In the genomic region with DNA sequence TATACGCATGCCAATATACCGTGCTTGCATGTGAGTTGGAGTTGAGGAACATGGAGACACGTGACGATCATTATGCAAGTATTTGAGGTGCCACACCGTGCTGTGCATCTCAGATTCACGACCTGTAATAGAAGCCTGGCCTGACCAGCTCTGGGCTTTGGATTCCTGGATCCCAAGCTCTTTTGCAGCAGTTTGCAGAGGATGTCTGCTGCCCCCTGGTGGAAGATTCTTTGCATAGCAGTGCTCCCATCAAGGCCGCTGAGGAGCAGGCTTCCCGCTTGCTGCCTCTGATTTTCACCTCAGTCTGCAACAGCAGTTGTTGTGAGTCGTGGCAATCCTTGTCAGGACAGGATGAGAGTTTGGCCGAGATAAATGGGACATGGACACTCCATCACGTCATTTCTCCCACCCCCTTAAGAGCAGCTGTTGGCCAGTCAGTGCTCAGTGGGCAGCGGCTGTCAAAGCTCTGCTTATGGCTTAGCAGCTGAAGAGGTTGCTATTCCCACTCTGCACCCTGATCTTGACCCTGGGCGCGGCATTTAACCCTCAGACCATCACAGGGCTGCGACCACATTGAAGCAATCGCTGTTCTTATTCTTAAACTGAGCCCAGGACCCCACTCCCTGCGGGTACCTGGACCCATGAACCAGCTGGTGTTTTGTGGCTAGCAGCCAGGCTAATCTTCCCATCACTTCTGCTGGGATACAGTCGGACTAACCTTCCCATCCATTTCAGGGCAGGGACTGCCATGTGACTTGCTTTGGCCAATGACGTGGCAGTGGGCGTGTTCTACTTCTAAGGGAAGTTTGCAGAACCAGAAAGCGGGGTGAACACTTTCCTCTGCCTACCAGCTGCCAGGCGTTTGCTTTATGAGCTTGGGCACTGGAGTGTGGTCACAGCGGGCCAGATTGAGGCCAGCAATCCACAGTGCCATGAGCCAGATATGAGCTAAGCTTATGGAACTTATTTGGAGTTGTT, we compare ENCODE assay signal across 8 mouse cellular contexts.
DNase-seq lines count a peak whose midpoint lies in the region; ATAC-seq and TF ChIP-seq lines count a peak whose summit lies in the region.

No protein-coding gene starts in this region.

- TF ChIP-seq CTCF in C2C12 (IDR thresholded peaks at IDR 0.05; ENCODE audit: control insufficient read depth, insufficient read depth, insufficient read length), result peak; percentile 82
- peak; percentile 94 for TF ChIP-seq CTCF in bone marrow macrophage, adult 2 months (IDR thresholded peaks at IDR 0.05; ENCODE audit: low read depth, low read length)
- peak; percentile 73 for TF ChIP-seq CTCF in embryonic fibroblast, embryonic 13.5 days (IDR thresholded peaks at IDR 0.05; ENCODE audit: borderline replicate concordance, insufficient read depth, low read length)

- H3K36me3 ChIP-seq in C2C12 (ENCODE audit: control insufficient read depth, insufficient read depth), result no peaks in the 10 kb centered on the region
- H3K36me3 ChIP-seq in kidney, embryonic 14.5 days (ENCODE audit: control insufficient read depth, insufficient read depth, low read length), result no peaks in the 10 kb centered on the region
- H3K36me3 ChIP-seq in limb, embryonic 13.5 days, result no peaks in the 10 kb centered on the region

- H3K4me3 ChIP-seq in C2C12 (ENCODE audit: insufficient read depth, poor library complexity, severe bottlenecking), result no peak overlapping the region
- no peak overlapping the region for H3K4me3 ChIP-seq in bone marrow macrophage, adult 2 months (ENCODE audit: insufficient read depth, low read length)
- no peak overlapping the region for H3K4me3 ChIP-seq in embryonic fibroblast, embryonic 13.5 days (ENCODE audit: insufficient read depth, low read length)
- H3K4me3 ChIP-seq in kidney, embryonic 14.5 days (ENCODE audit: low read length), result no peak overlapping the region
- no peak overlapping the region for H3K4me3 ChIP-seq in limb, embryonic 13.5 days

- H3K79me3 ChIP-seq in C2C12 (ENCODE audit: low read depth), result no peaks in the 10 kb centered on the region

- H3K9ac ChIP-seq in kidney, embryonic 14.5 days (ENCODE audit: low read depth, low read length), result no peak overlapping the region
- no peak overlapping the region for H3K9ac ChIP-seq in limb, embryonic 13.5 days

- WGBS in kidney, embryonic 14.5 days, result 10% methylated on average over 23 of the region's 23 CpGs
- 9% methylated on average over 23 of the region's 23 CpGs for WGBS in limb, embryonic 13.5 days

- no peak overlapping the region for H3ac ChIP-seq in C2C12 (ENCODE audit: control insufficient read depth, insufficient read length, low read depth)

- ATAC-seq in kidney, embryonic 14.5 days (ENCODE audit: low FRiP score, low TSS enrichment), result peak; percentile 22; the same call in 1 of the 2 replicates
- ATAC-seq in limb, embryonic 13.5 days (ENCODE audit: low FRiP score, low read depth), result peak; percentile 54
- peak; percentile 41; the same call in 1 of the 2 replicates for ATAC-seq in monocyte, adult 5-6 weeks (replicated peaks; ENCODE audit: insufficient number of reproducible peaks, low FRiP score, low TSS enrichment, poor library complexity, severe bottlenecking)

- no peak for TF ChIP-seq POLR2A in bone marrow macrophage, adult 2 months (IDR thresholded peaks at IDR 0.05; ENCODE audit: borderline replicate concordance, low read depth, low read length)
- no peak for TF ChIP-seq POLR2A in embryonic fibroblast, embryonic 13.5 days (IDR thresholded peaks at IDR 0.05; ENCODE audit: low read depth, low read length)

- no peak overlapping the region for H3K27ac ChIP-seq in bone marrow macrophage, adult 2 months (ENCODE audit: insufficient read depth, low read depth, low read length)
- H3K27ac ChIP-seq in embryonic fibroblast, embryonic 13.5 days (ENCODE audit: insufficient read depth, low read length), result no peak overlapping the region
- H3K27ac ChIP-seq in kidney, embryonic 14.5 days (ENCODE audit: low read depth, low read length), result no peak overlapping the region
- no peak overlapping the region for H3K27ac ChIP-seq in limb, embryonic 13.5 days

- H3K4me2 ChIP-seq in kidney, embryonic 14.5 days (replicated peaks; ENCODE audit: low read depth, low read length), result no peak overlapping the region
- H3K4me2 ChIP-seq in limb, embryonic 13.5 days (replicated peaks), result peak overlapping the region; percentile 51

- no peaks in the 10 kb centered on the region for H3K9me3 ChIP-seq in kidney, embryonic 14.5 days (ENCODE audit: control insufficient read depth, low read length)
- H3K9me3 ChIP-seq in limb, embryonic 13.5 days, result no peaks in the 10 kb centered on the region

- H3K79me2 ChIP-seq in C2C12 (ENCODE audit: control insufficient read depth, insufficient read depth), result no peaks in the 10 kb centered on the region

- H3K4me1 ChIP-seq in bone marrow macrophage, adult 2 months (ENCODE audit: control insufficient read depth, insufficient read depth, low read length), result no peaks in the 10 kb centered on the region
- H3K4me1 ChIP-seq in embryonic fibroblast, embryonic 13.5 days (ENCODE audit: control insufficient read depth, insufficient read depth, low read length), result no peaks in the 10 kb centered on the region
- H3K4me1 ChIP-seq in kidney, embryonic 14.5 days (ENCODE audit: control insufficient read depth, insufficient read depth, low read length), result no peaks in the 10 kb centered on the region
- H3K4me1 ChIP-seq in limb, embryonic 13.5 days, result peaks cover 14% of the 10 kb centered on the region

- peaks cover 45% of the 10 kb centered on the region for H3K27me3 ChIP-seq in C2C12 (ENCODE audit: control insufficient read depth, insufficient read depth, insufficient read length)
- H3K27me3 ChIP-seq in kidney, embryonic 14.5 days (ENCODE audit: control insufficient read depth, insufficient read depth, low read length), result peaks cover 30% of the 10 kb centered on the region
- H3K27me3 ChIP-seq in limb, embryonic 13.5 days, result peaks cover 28% of the 10 kb centered on the region

- peak; percentile 79 to 82 for DNase-seq in heart, adult 9 months (ENCODE audit: low spot score in 2 of 2)
- peak; percentile 11 to 35 for DNase-seq in spleen, postnatal 14 days (ENCODE audit: low spot score in 2 of 2)

TF ChIP-seq in C2C12, 6 proteins besides CTCF, POLR2A, EP300 and RAD21:
- TF ChIP-seq USF1 (IDR thresholded peaks at IDR 0.05; ENCODE audit: low read depth) (peak; percentile 78), MYOG (IDR thresholded peaks at IDR 0.05; ENCODE audit: control insufficient read depth, extremely low read depth, insufficient read length) (no peak)
